Mouse (Mus musculus): ENCODE results near the gene Tmem161a.

DNA sequence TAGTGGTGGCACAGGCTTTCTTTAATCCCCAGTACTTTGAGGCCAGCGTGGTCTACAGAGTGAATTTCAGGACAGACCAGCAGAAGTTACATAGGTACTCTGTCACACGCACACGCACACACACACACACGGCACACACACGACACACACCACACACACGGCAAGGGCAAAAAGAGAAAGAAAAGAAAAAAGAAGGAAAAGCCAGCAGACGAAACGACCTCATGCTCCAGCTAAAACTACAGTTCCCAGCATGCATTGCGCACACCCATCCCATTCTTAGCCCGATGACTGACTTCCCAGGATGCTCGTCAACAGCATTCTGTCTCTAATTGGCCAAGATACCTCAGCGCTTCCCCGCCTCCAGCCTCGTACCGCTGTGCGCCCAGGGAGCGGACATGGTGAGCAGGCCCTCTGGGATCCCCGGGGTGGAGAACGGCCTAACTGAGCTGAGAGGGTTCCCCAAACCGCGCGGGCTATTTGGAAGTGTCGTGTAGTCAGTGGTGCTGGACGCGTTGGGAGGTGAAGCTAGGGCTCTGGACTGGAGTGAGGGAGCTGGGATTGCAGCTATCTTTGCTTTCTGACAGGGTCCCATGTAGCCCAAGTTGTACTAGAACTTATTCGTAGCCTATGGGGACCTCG, at the start of gene Tmem161a:
- no peak for TF ChIP-seq CTCF (IDR thresholded peaks at IDR 0.05; ENCODE audit: control insufficient read depth, insufficient read depth, insufficient read length)
- TF ChIP-seq MAX (IDR thresholded peaks at IDR 0.05): peak; percentile 47
- no peak for TF ChIP-seq USF1 (IDR thresholded peaks at IDR 0.05; ENCODE audit: low read depth)
- TF ChIP-seq MYOD1 (IDR thresholded peaks at IDR 0.05; ENCODE audit: control insufficient read depth, insufficient read length, low read depth): no peak
- no peak for TF ChIP-seq MYOG (IDR thresholded peaks at IDR 0.05; ENCODE audit: control insufficient read depth, extremely low read depth, insufficient read length)
- no peak for TF ChIP-seq CEBPB (IDR thresholded peaks at IDR 0.05; ENCODE audit: low read depth)
